Mouse (Mus musculus) liver, postnatal 0 days (tissue): ENCODE data around the gene Rab33a.

Experiments
- CTCF ChIP-seq: sonication (generic); IDR thresholded peaks from 2 replicates; pipeline ENCODE4 v1.5.1; 2016; ENCODE audit warnings: antibody characterized with exemption, low read depth
- EP300 ChIP-seq: IDR thresholded peaks from 2 replicates; pipeline ENCODE4 v1.6.1; 2016; ENCODE audit warnings: antibody characterized with exemption, low read depth, mild to moderate bottlenecking

DNA sequence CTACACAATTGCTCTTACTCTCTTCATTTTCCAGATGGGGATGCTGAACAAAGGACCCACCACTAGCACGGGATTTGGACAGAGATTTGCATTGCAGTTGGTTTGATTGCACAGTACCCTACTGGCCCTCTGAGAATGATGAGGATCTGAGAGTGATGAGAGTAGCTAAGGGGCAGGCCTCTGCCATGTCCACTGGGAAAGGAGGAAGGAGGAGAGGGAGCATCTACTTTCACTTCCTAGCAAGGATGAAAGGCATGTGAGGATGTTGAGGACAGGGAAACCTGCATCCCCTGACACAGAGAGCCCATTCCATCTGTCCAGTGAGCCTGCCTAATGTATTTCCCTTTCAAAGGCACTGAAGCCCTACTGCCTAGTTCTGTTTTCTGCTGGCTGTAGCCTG lies 6.2 kb downstream of the Rab33a start:
- TF ChIP-seq CTCF (no peak), EP300 (no peak)
